Mouse (Mus musculus) G1E-ER4 (cell line): ENCODE data around the gene Arsa. TPM values are rescaled to one million over a fixed set of nuclear protein-coding genes. Genes with fewer than 3 reads are reported as not detected.

Experiments
- GATA1 ChIP-seq: IDR thresholded peaks from one replicate; pipeline ENCODE4 v1.8.0; 2012; ENCODE audit warnings: low read length, inconsistent platforms
- polyA plus RNA-seq: library from polyadenylated mRNA; stranded (reverse); fragments of >175 nt; gene quantifications from 2 replicates; pipeline ENCODE4 v1.2.3, GENCODE M21; 2012

The Arsa gene
- polyA plus RNA-seq = 57.4 and 62.9 TPM in 2 replicates

GRCm38 (mm10) chr15:89477091-89477491, at the start of gene Arsa:
Gene Arsa, minus strand, starts transcription at chr15:89477425.
- no peak for TF ChIP-seq GATA1

- TF ChIP-seq GATA1 = no peak
Observed at GRCm38 (mm10) chr15:89526776-89527325, 49.6 kb upstream of the Arsa start.

GRCm38 (mm10) chr15:89525896-89526295, 48.7 kb upstream of the Arsa start:
- TF ChIP-seq GATA1 = no peak

- no peak for TF ChIP-seq GATA1
Observed at GRCm38 (mm10) chr15:89525464-89525863, 48.2 kb upstream of the Arsa start.

- TF ChIP-seq GATA1 = no peak
Observed at GRCm38 (mm10) chr15:89524611-89525415, 47.6 kb upstream of the Arsa start.

GRCm38 (mm10) chr15:89524001-89524571, 46.9 kb upstream of the Arsa start:
- TF ChIP-seq GATA1 = no peak

- no peak for TF ChIP-seq GATA1
Observed at GRCm38 (mm10) chr15:89523283-89523832, 46.1 kb upstream of the Arsa start.

- TF ChIP-seq GATA1 = no peak
Observed at GRCm38 (mm10) chr15:89522566-89523282, 45.5 kb upstream of the Arsa start.

GRCm38 (mm10) chr15:89521951-89522350, 44.7 kb upstream of the Arsa start:
- no peak for TF ChIP-seq GATA1

GRCm38 (mm10) chr15:89512679-89513078, 35.5 kb upstream of the Arsa start:
- TF ChIP-seq GATA1 = no peak

GRCm38 (mm10) chr15:89507751-89508150, 30.5 kb upstream of the Arsa start:
- TF ChIP-seq GATA1 = no peak

- TF ChIP-seq GATA1 = no peak
Observed at GRCm38 (mm10) chr15:89504838-89505237, 27.6 kb upstream of the Arsa start.

GRCm38 (mm10) chr15:89501321-89501720, 24.1 kb upstream of the Arsa start:
- no peak for TF ChIP-seq GATA1

- TF ChIP-seq GATA1 = no peak
Observed at GRCm38 (mm10) chr15:89500221-89500791, 23.1 kb upstream of the Arsa start.

GRCm38 (mm10) chr15:89499784-89500220, 22.6 kb upstream of the Arsa start:
- no peak for TF ChIP-seq GATA1
